Mouse (Mus musculus) right cerebral cortex, adult 18-20 months (tissue): ENCODE data around the gene Bpifb1.
A peak's percentile ranks its signal among the peaks of the same experiment; 100 is the strongest.
"Not testable (repeated sequence)": the region's sequence is repeated elsewhere in the genome, so short reads cannot be mapped to it uniquely, and the experiment has no call there.

Experiments used
- DNase-seq: peaks from one replicate; pipeline ENCODE4 v3.0.0; 2022; ENCODE audit warnings: mixed read lengths

The Bpifb1 gene

DNA sequence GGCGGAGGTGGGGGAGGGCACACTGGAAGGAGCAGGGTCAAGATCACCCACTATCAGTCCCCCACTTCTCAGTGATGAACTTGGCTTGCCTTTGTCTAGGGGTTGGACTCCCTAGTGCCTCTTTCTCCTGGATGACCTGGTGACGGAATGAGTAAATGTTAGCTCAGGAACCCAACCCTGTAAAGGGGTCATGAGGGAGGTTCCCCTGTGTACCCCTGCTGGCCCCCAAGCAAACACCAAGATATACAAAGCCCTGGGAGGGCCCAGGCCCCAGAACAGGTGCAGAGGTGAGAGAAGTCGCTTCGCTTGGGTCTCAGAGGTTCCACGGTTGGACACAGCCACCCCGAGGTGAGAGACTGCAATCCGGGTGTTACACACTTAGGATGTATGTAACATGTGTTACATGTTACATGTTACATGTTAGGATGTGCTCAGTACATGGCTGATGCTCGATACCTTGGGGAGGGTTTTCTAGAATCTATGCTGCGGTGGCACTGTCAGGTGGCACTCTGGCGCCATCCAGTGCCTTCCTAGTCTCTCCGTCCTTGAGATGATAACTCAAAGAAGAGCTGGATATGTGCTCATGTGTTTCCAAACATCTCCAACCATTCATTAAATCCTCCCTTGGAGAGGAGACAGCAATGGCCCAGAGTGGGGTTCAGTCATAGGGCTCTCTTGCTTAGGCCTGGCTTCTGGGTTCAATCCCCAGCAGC is at the start of gene Bpifb1:
Gene Bpifb1 (plus strand): TSS at position 273 of the 713 bp plus-strand sequence.
- no peak for DNase-seq

DNA sequence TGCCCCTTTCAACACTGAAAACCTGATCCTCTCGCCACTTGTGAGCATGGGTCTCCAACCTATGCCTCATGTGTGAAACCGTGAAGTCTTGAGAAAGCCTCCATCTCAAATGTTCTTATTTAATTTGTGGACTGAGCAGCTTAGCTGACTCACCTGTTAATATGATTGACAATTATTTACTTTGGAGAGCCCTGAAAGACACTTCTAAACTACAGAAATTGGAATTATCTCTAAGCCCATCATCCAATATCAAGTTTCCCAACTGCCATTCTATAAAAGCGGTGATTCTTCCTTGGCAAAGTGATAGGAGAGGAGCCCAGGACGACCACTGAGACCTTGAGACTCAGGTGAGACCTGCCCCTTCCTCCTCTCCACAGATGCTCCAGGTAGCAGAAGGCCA is 48.0 kb upstream of the Bpifb1 start, which contains the start of gene Bpifa1:
Gene Bpifa1 (plus strand): TSS at position 301 of the 400 bp plus-strand sequence.
- DNase-seq = no peak

DNA sequence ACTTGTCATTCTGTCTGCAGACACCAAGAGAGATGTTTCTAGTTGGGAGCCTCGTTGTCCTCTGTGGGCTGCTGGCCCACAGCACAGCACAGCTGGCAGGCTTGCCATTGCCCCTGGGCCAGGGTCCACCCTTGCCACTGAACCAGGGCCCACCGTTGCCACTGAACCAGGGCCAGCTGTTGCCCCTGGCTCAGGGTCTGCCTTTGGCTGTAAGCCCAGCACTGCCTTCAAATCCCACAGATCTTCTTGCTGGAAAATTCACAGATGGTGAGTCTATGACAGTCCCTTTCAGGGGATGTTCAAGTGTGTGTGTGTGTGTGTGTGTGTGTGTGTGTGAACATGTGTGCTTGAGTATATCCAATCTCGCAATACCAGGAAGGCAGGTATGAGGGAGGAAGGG is 46.9 kb upstream of the Bpifb1 start:
- DNase-seq = no peak

DNA sequence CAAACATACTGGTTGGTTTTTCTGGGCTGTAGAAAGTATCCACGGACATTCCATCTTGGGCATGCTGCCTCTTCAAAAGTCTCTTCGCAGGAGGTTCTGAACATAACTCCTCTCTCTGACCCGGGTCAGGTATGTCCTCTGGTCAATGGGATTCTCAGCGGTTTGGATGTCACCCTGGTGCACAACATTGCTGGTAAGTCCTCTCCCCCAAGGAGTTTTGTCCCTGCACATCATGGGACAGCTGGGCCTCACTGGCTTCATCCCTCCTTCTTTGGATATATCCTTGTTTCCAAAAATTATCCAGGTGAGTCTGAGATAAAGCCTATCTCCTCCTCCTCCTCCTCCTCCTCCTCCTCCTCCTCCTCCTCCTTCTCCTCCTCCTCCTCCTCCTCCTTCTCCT is 43.1 kb upstream of the Bpifb1 start:
- no peak for DNase-seq

DNA sequence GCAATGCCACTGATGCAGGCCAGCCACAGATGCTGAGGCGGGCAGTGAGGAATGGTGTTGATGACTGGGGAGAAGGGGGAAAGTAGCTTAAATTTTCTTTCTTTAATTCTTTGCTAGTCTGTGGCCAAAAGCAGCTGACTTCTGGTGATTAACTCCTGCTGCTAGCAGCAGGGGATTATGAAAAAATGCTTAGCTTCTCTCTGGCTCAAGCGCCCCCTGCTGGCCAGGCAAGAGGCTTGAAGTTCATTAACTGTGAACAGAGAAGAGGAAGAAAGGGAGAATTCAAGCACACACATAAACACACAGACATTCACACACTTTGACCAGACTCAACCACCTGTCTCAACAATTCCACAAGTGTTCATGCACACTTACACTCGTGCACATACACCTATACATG is 32.2 kb upstream of the Bpifb1 start:
- DNase-seq = peak; percentile 33

DNA sequence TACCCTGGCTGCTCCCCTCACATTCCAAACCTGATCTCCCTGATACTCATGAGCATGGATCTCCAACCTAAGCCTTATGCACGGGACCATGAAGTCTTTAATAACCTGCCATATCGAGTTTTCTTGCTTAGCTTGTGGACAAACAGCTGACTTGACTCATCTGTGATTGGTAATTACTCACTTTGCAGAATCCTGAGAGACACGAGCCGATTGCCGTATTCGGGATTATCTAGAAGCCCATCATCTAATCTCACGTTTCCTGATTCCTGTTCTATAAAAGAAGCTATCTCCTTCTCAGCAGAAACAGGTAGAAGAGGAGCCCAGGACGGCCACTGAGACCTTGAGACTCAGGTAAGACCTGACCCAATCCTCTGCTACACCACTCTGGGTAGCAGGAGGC is 28.3 kb upstream of the Bpifb1 start, which contains the start of gene Bpifa5:
Gene Bpifa5 (plus strand): TSS at position 301 of the 400 bp plus-strand sequence.
- DNase-seq = no peak

DNA sequence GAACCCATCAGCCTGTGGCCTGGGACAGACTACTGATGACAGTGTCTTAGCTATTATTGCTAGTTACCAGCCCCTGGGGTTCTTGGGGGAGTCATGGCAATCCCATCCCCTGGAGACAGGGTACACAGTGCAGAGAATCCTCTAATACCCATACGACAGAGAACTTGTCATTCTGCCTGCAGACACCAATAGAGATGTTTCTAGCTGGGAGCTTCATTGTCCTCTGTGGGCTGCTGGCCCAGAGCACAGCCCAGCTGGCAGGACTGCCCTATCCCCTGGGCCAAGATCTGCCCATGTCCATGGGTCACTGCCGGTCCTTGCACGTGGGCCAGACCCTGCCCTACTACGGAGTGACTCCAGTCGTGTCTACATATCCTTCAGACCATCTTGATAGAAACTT is 27.3 kb upstream of the Bpifb1 start:
- no peak for DNase-seq

DNA sequence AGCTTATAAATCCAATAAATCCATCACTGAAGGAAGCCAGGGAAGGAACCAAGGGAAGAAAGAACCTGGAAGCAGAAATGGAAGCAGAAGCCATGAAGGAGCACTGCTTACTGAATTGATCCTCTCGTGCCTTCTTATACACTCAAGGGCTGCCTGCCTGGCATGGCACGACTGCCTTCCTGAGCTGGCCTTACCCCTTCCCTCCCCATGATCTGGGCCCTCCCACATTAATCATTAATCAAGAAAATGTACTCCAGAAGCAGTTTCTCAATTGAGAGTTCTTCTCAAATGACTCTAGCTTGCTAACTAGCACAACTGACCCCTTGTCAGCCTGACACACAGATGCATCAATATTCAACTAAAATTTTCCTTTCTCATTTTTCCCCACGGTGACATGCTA is 21.4 kb upstream of the Bpifb1 start:
- no peak for DNase-seq

DNA sequence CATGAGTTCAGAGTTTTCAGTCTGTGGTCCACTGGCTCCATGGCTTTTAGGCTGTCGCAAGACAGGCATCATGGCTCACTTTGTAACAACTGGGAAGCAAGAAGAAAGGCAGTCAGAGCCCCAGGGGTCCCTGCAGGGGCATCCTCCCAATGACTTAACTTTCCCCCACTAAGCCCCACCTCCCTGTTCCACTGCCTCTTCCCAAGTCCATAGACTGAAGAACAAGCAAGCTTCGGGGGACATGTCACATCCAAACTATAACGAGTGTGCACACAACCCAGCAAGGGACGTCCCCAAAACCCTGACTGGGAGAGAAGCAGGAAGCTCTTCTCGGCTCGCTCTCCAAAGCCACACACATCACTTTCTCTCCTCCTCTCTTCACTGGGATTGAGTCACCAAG is 19.0 kb upstream of the Bpifb1 start:
- no peak for DNase-seq

DNA sequence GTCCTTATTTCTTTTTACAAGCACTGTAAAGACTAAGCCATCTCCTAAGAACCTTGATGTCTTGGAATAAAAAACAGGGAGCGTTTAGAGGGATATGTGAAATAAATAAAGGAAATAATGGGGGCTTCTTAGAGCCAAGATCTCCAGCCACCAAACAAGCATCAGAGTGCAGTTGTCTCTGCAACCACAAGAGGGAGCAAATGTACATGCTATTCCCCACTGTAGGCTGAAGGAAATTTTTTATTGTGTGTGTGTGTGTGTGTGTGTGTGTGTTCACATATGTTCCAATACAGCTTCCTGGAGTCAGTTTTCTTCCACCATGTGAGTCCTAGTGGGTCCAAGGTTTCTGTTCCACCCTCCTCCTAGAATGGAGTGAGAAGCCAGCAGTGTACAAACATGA is 17.3 kb upstream of the Bpifb1 start:
- DNase-seq = no peak

DNA sequence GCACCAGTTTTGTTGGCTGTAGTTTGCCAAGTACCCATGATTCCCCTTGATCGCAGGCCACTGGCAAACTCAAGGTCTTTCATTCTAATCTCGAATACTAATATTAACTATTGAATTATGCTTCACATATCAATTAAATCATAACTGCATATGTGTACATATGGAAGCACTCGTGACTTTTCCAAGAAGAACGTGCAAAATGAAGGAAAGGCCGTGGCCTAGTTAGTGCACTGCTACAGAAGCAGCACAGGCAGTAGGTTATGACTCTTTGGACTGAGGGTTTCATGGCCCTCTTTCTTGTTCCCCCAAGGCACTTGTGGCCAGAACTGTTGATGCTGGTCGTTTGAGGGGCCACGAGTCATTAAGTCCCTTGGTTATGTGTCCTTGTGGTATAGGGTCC is 8.7 kb upstream of the Bpifb1 start:
- DNase-seq = not testable (repeated sequence)

DNA sequence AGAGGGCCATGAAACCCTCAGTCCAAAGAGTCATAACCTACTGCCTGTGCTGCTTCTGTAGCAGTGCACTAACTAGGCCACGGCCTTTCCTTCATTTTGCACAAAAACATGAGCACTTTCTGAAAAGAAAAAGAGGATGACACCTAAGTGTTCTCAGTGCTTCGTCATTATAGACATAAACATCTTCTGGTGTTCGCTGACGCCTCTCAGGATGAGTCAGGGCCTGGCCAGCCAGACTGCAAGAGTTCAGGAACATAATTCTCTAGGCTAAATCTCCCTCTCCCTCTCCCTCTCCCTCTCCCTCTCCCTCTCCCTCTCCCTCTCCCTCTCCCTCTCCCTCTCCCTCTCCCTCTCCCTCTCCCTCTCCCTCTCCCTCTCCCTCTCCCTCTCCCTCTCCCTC is 7.6 kb upstream of the Bpifb1 start:
- peak; percentile 66 for DNase-seq

DNA sequence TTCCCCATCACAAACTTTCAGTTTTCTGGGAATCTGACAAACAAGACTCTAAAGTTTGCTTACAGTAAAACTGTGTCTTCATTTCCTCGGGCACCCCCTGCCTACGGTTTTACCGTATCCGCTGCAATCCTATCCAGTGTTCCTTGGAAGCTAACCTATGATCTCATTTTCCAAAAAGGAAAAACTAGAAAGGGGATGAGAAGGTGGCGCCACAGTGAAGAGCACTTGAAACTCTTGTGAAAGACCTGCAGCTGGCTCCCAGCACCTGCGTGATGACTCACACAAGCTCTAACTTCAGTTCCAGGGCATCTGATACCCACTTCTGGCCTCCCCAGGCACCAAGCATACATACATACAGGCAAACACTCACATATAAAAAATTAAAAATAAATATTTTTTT is 5.3 kb upstream of the Bpifb1 start:
- no peak for DNase-seq

DNA sequence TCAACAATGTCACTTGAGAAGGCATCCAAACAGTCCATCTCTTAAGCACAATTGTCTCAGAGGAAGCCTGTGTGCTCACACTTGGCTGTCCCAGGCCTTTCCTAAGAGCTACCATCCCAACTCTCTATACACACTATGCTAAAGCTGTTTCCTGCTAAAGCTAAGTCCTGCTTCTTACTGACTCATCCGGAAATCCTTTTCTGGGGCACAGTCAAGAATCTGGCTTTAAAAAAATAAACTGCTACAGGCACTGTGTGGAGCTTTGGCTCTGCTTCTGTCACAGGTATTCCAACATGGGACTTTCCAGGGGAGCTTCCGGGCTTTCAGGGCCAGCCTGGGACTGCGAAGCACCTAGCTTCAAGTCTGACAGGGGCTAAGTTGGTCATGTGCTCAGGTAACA is 4.9 kb upstream of the Bpifb1 start:
- DNase-seq = peak; percentile 14

DNA sequence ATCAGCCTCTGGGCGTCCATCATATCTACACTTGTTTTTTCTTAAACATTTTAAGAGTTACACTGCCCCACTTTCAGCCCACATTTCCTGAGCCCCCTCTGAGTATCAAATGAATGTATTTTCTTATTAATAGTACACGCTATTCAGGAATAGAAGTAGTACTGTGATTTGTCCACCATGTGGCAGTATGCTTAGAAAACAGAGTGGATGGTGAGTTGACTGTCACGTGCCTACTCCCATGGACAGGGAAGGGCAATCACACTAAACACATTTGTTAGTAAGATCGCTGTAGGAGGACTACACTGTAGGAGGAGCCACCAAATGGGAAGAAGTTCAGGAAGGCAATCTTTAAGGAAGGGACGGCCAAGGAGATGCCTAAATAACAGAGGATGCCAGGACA is 3.1 kb upstream of the Bpifb1 start:
- no peak for DNase-seq

DNA sequence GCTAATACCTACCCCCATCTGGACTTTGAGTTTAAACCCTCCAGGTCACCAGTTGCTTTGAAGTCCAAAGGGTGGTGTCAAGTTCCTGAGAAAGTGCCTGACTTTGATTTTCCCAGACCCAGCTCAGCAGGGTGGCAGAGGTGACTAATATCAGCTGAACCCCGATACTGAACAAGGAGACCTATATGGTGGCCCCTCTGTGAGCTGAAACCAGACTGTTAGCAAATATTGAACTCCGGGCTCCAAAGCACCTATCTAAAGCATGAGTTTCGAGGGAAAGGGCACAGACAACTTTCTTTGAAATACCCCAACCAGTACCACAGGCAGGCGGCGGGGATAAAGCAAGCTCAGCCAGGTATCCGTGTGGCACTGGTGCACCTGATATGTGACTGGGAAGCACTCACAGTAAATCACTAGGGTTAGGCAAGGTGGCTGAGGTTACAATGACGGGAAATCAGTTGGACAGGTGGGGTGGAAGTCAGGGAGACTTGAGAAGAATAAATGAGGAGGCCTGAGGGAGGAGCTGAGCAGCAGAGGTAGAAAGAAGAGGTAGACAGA is 662 bp upstream of the Bpifb1 start:
- no peak for DNase-seq

DNA sequence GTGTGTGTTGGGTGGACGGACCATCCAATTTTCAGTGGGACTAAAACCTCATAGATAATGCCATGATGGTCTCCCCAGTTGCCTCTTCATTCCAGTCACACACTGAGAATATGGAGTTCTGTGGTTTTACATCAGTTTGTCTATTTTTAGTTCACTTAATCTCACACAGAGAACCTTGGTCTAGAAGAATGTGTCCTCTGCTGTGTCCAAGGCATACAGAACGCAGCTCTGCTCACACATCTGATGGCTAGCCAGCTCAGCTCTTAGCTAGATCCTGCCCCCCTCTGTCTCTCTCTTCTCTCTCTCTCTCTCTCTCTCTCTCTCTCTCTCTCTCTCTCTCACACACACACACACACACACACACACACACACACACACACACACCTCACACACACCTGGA is 1.5 kb downstream of the Bpifb1 start:
- no peak for DNase-seq

DNA sequence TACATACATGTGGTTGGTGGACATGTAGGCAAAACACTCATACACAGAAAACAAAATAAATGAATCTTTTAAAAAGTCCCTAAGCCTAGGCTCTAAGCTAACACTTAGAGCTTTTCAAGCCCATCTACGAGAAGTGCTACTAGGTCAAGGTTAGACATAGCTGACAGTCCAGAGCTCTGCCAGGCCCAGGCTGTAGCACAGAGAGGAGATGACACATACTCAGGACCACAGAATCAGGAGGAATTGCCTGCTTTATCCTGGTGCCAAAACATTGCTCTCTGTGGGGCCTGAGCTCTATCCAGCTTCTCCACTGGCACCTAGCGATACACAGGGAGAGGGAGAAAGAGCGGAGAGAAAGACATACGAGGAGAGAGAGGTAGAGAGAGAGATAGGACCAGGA is 2.5 kb downstream of the Bpifb1 start:
- DNase-seq = no peak

DNA sequence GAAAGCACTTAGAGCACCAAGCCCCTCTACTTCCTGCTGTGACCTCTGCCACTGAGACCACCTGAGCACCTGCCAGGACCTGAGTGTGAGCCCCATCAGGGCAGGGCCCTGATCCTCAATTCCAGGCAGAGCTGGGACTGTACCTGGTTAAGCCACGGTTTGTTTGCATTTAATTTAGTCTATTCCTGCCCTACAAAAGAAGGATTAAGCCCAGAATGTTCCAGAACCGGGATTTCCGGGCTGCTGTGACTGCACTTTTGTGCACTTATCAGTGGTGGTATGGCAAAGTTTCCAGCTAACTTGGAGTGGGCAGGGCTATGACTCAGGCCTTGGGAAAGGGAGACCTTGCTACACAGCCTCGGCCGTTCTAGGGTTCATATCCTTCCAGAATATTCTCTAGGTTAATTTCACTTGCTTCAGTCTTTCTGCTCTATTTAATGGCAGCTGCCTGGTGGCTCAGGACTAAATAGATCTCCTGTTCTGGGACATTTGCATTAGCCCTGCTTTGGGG is 3.4 kb downstream of the Bpifb1 start:
- no peak for DNase-seq

DNA sequence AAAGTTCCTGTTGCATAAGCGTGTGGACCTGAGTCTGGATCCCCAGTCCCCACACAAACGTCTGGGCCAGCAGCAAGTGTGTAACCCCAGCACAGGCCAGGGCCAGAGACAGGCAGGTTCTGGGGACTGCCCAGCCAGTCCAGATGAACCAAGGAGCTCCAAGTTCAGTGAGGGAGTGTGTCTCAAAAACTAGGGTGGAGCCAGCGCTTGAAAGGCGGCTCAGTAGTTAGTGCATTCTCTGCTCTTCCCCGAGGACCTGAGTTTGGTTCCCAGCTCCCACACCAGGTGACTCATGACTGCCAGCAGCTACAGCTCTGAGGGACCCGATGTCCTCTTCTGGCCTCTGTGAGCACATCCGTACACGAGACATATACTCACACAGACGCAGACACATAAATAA is 6.4 kb downstream of the Bpifb1 start:
- no peak for DNase-seq

DNA sequence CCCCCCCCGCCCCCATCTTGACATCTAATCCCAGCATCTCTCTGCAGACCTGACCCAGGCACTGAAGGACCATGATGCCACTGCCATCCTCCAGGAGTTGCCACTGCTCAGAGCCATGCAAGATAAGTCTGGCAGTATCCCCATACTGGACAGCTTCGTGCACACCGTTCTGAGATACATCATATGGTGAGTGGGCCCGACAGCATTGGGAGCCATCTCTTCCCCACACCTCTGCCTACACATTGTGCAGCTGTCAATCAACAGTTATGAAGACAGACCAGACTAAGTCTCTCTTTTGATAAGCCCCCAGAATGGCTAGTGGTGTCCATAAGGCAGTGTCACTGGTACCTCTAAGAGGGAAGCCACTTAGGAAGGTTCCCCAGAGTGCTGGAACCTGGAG is 14.0 kb downstream of the Bpifb1 start:
- peak; percentile 21 for DNase-seq

DNA sequence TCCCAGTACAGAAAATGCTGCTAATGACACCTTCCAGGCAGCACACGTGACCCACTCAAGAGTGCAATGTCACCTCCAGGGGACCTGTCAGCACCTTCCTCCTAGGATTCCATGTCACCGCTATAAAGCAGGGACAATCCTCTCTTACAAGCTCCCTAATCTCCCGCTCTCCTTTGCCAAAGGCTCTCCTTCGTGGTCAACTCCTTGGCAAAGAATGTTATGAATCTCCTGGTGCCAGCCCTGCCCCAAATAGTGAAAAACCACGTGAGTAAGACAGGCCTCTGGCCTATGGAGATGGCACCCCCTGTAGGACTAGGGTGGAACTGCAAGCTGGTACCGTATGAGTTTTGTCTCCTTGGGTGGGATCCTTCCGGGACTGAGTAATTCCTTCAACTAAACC is 16.3 kb downstream of the Bpifb1 start:
- DNase-seq = no peak

DNA sequence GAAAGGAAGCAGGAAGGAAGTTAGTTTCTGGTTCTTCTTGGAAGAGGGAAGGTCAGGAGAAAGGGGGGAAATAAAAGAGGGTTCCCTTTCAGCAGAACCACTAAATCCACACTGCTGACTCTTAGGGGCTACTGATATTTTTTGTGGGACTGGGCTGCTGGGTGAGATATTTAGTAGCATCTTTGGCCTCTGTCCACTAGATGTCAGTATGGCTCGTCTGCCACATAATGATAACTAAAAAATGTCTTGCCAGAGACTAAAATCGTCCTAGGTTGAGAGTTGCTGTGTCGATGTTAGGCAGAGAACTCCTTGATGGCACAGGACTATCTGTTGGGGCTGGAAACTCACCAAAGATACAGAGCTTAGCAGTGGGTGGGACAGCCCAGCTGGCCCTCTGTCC is 18.5 kb downstream of the Bpifb1 start:
- DNase-seq = peak; percentile 17

DNA sequence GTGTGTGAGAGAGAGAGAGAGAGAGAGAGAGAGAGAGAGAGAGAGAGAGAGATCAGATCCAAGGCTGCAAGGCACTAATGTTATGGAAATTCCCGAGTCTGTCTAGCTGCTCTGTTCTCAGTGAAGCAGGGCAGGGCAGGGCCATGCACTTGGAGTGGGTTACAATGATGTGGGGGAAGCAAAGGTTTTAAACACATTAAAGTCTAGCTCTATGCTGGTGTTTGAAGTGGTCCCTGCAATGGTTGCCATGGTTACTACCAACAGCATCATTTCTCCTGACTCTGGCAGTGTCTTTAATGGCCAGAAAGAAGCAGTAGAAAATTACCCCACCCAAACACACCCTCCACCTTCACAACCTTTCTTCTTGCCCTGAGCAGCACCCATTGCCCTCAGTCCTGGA is 20.5 kb downstream of the Bpifb1 start:
- no peak for DNase-seq

DNA sequence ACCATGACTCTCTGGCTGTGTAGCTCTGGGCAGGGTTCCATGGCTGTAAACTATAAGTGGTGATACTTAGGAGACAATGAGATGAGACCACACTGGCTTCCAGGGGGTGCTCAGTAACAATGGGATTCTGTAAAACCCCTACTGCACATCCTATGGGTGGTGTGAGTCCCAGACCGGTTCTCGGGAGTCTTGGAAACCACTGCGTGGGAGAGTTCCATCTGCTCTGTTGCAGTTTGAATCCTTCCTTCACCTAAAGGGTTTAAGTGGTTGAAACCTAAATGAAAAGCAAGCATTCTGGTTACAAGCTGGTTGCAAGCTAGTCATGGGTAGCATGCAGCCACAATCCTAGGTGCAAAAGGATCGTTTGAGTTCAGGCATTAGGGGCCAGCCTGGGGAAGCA is 21.3 kb downstream of the Bpifb1 start:
- peak; percentile 83 for DNase-seq
